Mouse (Mus musculus) cerebellum, postnatal 14 days (tissue): ENCODE results near the gene Lrp5.
A peak's percentile ranks its signal among the peaks of the same experiment; 100 is the strongest.

Experiments used
- DNase-seq, 2 experiments: peaks; one replicate each; pipeline ENCODE4 v3.0.0; 2021; ENCODE audit warnings: mixed read lengths in 2 of 2

Gene Lrp5

DNA sequence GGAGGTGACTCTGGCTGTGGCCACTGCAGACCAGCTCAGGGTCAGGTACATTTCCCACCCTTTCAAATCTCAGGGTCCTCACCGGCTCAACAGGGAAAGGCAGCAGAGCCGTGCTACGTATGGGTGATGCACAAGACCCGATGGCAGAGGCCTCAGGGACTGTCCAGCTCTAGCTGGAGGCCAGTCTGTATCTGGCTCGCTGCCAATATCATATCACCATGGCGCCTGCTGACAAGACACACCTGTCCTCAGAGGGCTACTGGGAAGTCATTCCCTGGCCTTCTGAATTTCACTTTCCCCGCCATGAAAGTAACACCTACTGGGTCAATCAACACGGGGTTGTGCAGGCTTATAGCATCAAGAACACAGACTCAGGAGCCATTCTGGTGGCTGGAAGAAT is 74.6 kb downstream of the Lrp5 start:
- no peak for DNase-seq

DNA sequence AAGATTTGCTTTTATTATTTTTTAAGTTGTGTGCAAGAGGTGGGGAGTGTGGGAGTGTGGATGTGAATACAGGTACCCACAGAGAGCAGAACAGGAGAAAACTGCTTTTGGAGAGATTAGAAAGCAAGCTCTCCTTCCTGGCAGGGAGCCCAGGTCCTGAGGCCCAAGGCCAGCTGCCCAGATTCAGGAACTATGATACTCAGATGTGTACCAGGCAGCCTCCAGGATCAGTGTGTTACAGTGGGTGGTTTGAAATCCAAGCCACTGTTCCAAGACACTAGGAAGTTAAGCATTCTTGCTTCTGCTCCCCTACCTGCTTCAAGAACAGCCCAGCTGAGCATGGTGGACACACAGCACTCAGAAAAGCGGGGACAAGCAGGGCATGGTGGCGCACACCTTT is 75.5 kb downstream of the Lrp5 start:
- DNase-seq, result peak; percentile 66 to 72

DNA sequence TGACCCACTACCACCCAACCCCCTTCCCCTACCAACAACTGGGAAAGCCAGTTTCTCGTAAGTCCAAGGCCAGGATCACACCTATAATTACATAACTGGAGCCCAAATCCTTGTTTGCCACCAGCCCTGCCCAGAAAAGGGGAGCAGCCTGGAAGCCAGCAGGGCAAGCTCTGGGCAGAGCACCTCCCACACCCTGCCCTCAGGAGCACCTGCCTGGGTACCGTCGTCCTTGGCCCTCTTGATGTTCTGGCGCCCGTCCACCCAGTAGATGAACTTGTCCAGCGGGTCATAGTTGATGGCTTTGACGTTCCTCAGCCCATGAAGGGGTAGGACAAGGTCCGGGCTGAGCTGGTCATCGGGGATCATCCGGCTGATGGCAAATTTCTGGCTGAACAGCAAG is 76.5 kb downstream of the Lrp5 start:
- peak in 1 of 2 experiments; percentile 50 for DNase-seq

DNA sequence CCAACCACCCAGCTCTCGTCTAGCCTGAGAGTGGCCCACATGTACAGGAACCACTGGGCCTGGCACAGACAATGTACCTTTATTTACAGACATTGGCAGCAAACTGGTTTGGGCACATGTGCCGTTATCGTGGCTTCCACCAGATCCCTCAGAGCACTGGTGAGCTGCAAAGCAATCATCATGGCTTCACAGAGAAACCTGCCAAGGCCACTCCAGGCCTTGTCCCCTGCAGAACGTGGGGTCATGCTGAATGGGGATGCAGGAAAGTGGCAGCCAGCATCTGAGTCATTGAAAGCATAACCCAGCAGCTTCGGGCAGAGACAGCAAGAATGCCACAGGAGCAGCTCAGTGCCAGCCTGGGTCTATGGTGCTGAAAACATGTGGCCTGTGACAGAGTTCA is 92.0 kb downstream of the Lrp5 start:
- DNase-seq, result no peak

DNA sequence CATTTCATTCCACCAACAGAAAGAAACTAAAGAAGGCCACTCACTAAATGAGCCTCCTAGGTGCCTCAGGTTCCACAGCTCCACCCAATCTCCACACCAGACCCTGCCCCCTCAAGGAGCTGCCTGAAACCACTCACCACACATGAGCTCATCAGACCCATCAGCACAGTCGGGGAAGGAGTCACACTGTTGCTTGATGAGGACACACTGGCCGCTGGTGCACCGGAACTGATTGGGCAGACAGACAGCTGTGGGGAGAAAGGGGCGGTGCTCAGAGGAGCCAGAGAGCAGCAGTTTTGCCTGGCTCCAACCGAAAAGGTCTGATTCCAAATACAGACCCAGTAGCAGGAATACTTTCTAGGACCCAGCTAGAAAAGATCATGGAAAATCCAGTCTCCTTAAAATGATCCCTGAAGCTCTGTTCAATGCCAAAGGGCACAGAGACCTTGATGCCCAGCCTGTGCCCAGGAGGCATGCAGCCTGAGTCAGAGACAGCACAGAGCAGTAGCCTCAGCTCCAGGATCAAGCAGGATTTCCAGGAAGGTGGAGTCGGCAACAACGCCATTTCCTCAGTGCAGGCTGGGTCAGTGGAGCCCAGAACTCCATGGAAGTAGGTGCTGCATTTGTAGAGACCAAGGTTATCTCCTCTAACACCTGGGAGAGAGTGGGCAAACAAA is 92.8 kb downstream of the Lrp5 start:
- DNase-seq, result no peak

DNA sequence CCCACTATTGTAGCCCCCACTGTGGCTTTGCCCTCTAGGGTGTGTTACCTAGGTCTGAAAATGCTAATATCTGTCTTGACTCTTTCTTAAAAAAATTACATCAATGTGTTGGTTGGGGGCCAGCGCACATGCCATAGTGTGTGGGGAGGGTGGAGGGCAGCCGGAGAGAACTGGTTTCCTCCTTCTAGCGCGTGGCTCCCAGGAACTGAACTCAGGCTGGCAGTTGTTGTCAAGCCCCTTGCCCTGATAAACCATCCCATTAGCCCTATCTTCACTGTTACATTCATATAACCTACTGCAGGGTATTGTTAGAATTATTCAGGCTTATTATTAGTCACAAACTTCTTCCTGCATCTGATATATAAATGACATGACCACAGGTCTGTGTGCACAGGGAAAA is 96.4 kb downstream of the Lrp5 start:
- DNase-seq, result no peak

DNA sequence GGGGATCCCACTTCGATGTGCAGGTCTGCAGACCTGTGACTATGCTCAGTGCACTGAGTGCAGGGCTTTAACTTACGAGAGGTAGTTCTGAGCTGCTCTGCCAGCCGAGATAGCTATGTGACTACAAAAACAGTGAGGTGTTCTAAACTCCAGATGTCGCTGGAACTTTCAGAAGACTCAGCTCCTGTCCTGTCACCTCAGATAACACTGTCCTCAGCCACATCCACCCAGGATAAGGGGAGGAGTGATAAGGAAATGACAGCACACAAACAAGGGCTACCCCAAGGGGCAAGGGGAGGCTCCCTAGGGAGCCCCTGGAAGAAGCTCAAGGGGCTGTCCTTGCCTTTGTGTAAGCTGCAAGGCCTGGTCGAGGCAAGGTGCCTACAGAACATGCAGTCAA is 96.8 kb downstream of the Lrp5 start:
- no peak for DNase-seq

DNA sequence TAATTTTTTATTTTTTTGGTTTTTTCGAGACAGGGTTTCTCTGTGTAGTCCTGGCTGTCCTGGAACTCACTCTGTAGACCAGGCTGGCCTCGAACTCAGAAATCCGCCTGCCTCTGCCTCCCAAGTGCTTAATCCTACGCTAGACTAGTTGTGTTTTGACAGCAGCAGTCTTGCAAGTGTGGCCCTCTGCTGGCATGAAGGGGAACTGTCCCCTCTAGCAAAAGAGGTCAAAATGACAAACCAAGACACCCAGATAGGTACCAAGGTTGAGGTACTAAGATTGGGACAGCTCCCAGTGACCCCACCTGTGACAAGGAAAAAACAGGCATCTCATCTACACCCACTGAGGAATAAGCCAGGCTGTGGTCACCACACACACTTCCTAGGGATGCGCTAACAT is 98.6 kb downstream of the Lrp5 start:
- peak in 1 of 2 experiments; percentile 44 for DNase-seq

DNA sequence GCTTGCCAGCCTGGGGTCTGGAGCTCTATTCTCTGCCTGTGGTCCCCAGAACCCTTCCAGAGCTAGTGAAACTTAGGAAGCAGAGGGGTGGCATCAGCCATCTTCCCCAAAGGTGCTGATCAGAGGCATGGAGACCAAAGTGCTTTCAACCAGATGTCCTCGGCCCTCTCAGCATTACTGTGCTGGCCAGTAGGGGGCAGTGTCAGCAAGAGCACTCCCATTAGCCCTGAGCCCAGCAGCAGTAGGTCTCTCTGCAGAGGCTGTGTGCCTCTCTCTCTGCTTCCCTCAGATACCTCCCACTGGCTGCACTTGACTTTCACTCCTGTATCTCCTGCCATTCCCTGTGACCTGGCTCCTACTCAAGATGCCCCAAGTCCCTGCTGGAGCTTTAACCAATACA is 99.8 kb downstream of the Lrp5 start:
- DNase-seq, result peak; percentile 54 to 71

DNA sequence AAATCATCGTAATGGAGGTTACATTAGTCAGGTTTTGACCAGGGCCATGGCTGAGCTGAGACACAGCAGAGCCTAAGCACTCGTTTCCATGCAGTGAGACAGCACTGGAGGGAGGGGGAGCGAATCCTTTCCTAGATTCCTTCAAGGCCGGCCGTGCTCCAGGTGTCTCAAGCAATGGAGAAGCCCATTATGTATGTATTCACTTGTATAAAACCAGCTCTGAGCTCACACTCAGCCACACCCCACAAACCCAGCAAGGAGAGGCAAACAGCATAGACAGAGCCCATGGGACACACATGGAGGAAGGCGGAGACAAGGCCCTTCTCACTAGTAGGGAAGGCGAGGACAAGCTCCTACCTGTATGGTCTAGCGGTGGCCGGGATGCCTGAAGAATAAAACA is 100.3 kb downstream of the Lrp5 start:
- no peak for DNase-seq

DNA sequence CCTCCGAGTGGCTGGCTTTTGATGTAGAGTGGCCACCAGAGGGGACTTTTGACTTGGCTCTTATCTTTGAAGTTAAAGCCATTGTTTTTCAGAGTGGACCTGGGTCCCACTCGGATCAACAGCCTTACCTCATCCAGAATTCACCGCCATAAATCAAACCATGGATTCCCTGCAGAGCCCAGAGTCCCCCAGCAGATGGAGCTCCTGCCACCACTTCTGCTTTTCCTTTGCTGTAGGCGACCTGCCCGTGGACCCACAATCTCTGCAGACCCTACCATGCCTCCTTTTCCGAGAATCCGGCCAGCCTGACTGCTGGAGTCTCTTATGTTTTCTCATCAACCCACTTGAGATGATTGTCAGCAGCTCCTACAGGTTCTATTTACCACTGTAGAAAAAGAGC is 105.0 kb downstream of the Lrp5 start:
- peak; percentile 85 to 86 for DNase-seq

DNA sequence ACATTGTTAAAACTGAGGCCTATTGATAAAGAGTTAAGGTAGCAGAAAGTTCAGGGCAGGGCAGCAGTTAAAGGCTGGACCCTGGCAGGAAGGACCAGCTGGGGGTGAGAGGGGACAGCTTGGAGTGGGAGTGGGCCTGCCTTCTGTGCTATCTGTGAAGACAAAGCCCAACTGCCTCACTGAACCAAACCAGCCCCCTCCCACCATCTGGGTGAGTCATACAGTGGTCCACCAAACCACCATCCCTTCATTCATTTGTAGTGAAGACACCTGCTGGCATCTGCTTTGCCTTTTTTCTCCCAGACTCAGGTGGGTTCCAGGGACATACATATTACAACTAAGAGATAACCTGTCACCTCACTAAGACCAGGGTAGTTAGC is 108.5 kb downstream of the Lrp5 start:
- no peak for DNase-seq

DNA sequence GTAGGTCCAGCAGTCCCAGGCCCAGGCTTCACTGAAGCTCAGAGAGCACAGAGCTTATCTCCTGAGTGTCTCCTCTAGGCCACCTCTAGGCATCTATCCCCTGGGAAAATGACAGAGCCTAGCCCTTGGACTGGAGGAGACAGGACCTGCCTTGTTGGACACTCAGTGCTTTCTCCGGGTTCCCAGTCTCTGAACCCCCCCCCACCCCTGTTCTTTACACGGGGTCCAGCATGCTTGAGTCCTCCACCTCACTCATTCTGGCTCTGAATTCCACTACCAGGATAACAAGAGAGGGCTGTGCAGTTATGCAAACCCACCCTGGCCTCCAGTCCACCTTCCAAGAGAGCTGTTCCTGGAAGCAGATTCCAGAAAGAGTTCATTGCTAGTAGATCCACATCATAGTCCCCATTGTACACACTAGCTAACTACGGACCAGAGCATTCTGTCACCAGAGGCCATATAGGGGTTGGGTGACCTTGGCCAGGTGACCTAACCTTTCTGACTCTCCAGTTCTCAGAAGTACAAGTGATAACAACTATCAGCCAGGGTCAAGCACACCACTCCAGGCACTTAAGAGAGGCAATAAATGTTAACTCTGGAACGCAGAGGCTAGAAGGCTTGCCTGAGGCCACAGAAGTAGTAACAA is 109.0 kb downstream of the Lrp5 start:
- DNase-seq, result no peak

DNA sequence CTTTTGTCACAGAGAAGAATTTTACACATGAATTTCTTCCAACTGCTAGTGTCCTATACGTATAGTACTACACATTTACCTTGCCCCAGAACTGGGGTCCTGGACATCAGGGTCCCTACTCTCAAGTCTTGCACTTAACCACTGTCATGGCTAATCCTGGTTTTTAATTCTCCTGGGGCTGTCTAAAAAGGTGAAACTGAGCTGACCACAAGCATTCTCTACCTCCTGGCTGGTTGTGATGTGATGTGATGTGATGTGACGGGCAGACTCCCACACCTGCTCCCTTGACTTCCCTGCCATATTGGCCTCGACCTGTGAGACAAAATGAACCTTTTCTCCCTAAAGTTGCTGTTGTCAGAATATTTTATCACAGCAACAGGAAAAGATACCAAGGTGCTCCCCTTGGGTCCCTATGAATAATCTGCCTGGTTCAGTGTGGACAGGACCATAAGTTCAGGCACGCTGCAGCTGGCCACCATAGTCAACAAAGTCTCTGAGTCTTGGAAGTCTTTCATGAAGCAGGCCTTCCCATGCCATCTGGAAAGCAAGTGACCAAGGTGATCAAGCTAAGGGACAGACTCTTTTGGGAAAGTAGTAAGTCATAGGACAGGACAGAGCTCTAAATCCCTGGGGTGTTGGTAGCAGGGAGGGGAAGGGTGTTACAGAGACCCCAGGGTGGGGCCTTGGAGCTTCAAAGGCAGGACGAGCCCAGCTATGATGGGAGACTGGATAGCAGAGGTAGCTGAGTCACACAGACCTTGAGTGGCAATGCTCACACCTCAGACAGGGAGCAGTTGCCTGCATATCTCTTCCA is 109.7 kb downstream of the Lrp5 start:
- DNase-seq, result peak in 1 of 2 experiments; percentile 30

DNA sequence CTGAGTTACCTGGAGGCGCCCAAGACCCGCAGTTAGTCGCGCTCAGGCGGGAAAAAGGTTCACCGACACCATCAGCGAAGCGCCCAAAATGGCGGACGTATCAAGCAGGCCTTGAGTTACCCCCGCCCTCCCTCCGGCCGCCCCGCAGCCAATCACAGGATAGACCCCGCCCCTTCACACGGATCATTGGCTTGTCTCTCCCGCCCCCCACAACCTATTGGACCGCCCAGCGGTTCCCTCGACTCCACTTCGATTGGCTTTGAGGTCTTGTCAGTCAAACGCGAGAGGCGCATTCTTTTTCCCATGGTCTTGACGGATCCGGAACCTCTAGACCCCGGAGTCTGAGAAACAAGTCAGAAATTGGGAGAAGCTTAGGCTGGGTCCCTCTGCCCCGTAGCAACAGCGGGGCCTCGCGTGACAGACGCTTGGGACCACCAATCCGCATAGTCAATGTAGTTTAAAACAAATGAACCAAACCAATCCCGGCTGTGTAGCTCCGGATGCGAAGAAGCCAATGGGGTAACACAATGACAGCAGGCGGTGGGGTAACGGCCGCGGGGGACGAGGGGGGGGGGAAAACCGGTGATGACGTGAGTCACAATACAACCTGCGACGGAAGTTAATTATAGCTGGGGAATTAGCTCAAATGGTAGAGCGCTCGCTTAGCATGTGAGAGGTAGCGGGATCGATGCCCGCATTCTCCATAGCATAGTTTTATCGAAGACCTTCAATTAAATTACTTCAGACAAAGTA is 110.6 kb downstream of the Lrp5 start, which contains the start of gene Ppp6r3:
Gene Ppp6r3 (minus strand): TSS at position 118 of the 753 bp plus-strand sequence.
- DNase-seq, result peak; percentile 99

DNA sequence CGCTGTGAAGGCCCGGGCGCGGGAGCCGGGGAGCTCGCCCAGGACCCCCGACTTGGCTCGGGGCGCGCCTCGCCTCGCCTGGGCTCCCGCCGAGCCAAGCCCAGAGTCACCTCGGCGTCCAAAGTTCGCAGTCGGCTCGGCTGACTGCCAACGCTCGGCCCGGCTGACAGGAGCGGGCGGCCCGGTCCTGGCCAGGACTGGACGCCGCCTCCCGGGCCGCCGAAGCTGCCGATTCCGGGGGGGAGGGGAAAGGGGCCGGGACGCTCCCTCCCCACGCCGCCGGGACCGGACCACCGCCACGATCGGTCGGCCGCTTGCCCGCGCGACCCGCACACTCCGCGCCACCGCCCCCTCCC is 111.1 kb downstream of the Lrp5 start:
- DNase-seq, result no peak

DNA sequence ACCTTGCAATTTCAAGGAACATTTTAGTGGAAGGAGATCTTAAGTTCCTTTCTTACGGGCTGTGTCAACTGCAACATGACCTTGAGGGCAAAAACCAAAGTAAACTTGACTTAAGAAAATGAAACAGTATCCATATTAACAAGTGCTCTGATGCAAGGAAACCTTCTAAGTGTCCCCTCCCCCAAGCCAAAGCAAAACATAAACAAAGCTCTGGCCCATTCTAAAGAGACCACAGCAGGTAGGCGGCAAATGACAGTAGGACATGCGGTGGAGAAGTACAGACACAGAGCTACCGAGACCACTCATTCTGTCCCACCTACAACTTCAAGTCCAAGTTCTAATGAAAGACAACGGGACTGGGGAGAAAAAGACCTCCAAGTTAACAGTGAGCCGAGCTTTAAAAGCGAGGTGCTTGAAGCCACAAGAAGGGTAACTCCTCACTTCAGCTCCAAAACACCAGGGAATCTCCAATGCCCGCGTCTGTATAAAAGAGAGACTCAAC is 111.7 kb downstream of the Lrp5 start:
- DNase-seq, result peak in 1 of 2 experiments; percentile 22

DNA sequence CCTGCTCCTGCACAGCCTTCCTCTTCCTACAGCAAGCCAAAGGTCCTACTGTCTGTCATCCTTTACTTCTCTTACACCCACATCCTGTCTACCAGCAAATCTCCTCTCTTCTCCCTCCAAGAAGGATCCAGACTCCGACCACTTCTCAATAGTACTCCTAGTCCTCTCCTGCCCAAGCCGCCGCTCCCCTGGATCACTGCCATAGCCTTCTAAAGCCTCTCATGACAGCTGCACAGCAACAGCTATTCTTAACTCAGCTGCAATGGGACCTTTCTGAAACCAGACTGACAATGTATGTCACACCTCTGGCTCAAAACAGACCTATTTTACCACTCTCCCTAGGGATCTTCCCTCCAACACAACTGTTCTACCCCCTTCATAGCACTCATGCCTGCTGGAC is 122.1 kb downstream of the Lrp5 start:
- no peak for DNase-seq

DNA sequence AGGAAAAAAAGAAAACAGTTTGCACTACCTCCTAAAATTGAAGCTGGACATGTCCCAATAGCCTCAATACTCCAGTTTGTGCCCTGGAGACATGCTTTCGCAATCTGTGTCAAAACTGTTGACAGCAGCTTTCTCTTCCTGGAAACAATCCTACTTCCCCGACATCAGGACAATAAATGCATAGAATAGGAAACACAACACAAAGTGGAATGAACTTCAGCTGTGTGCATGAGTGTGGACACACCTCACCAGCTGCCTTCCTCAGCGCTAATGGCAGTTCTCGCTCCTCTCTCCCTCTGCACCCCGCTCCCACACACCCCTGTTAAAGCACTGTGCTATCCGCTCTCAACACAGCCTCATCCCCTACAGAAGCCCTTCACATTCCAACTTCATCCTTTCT is 123.6 kb downstream of the Lrp5 start:
- no peak for DNase-seq

DNA sequence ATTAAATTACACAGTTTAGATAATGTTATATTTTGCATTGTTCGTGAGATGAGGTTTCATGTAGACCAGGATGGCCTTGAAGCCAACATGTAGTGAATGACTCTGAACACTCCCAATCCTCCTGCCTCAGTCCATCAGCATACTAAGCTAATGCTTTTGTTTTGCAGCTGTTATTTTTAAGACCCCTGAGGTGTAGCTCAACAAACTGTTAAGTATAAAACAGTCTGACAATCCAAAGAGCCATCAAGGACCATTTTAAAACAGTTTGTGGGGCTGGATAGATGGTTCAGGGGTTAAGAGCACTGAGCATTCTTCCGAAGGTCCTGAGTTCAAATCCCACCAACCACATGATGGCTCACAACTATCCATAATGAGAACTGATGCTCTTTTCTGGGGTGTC is 124.1 kb downstream of the Lrp5 start:
- DNase-seq, result no peak

DNA sequence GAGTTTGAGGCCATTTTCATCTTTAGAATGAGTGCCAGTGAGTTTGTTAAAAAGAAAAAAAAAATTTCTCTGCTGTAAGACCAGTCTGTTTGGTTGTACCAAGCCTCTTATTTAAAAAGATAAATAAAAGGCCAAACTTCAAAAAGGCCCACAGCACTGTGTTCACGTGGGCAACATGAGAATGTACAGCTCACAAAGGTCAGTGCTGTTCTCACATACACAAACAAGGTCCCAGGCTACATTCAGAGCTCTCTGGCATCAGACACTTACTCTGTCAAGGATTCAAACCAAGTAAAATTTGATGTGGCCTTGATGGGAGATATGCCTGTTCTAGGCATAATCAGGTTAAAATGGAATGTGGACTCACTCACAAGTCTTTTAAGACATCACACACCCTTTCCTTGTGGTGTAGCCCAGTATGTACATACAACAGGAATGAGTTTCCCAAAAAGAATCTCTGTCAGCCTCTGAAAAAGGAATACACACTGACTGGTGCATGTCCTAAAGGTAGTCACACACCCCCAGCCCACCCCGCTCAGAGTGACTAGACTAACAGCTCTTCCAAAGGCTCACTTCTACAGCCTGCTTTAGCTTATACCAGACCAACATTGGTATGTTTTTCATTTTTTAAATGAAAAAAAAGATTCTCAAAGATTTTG is 130.1 kb downstream of the Lrp5 start:
- DNase-seq, result no peak

DNA sequence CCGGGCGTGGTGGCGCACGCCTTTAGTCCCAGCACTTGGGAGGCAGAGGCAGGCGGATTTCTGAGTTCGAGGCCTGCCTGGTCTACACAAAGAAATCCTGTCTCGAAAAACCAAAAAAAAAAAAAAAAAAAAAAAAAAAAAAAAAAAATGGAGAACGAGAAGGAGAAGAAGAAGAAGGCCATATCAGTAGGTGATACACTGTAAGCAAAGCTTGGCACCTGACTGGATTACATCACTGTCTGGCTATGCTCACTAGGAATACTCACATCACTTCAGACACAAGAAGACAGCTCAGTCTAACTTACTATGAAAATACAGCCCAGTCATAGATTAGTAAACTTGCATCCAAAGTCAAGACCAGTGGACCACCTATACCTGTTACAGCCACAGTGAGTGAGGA is 131.6 kb downstream of the Lrp5 start:
- no peak for DNase-seq
